Mouse (Mus musculus): ENCODE measurements around the gene Spire2. TPM values are rescaled to one million over a fixed set of nuclear protein-coding genes. Genes with fewer than 3 reads are reported as not detected.

Spire2 gene
- 0.22 and 0.26 TPM in 2 replicates for polyA plus RNA-seq (2012)

DNA sequence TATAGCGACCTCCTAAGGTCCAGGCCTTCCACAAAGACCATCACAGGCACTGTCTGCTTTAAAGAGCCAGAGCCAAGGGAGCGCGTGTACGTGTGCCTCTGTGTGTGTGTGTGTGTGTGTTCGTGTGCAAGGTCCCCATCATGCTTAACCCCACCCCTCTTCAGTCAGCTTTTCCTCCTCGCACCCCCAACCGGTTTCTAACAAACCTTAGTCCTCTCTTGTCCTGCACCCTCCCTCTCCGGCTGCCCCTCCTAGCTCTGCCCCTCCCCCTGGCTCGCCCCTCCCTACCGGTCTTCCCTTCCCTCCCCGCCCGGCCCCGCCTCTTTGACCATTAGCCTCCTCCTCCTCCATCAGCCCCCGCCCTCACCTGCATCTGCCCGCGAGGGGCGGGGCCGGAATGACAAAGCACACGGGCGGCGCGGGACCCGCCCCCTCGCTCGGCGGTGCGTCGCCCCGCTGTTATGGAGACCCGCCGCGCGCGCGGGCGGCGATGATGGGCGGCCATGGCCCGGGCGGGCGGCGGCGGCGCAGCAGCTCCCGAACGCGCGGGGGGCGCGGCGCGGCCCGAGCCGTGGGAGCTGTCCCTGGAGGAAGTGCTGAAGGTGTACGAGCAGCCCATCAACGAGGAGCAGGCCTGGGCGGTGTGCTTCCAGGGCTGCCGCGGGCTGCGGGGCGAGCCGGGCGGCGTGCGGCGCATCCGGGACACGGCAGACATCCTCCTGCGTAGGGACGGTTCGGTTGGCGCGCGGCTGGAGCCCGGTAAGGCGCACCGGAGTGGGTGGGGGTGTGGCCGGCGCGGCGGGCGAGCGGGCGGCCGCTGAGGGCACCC is at the start of gene Spire2:
Spire2 (plus strand) TSS at position 452 of the 829 bp plus-strand sequence.
- TF ChIP-seq GATA1 (IDR thresholded peaks at IDR 0.05; ENCODE audit: low read length), result no peak

- TF ChIP-seq GATA1 (IDR thresholded peaks at IDR 0.05; ENCODE audit: low read length), result no peak
These were observed 48.5 kb upstream of the Spire2 start for GRCm38 (mm10) chr8:123283991-123284390.

- no peak for TF ChIP-seq GATA1 (IDR thresholded peaks at IDR 0.05; ENCODE audit: low read length)
These were observed 48.0 kb upstream of the Spire2 start for GRCm38 (mm10) chr8:123284493-123284892.

DNA sequence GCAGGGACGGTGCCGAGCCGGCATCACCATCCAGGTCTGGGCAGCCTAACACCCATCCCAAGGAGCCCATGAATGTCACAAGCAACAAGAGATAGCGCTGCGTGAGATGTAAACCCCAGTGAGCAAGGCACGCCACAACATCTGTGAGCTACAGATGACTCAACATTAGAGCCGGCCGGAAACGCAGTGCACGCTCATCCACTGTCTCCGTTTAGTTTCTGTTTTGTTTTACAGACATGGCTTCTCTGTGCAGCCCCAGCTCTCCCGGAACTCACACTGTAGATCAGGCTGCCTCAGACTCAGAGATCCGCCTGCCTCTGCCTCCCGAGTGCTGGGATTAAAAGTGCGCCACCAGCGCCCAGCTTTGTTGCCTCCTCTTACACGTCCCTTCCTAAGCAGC is 45.2 kb upstream of the Spire2 start:
- no peak for TF ChIP-seq GATA1 (IDR thresholded peaks at IDR 0.05; ENCODE audit: low read length)

DNA sequence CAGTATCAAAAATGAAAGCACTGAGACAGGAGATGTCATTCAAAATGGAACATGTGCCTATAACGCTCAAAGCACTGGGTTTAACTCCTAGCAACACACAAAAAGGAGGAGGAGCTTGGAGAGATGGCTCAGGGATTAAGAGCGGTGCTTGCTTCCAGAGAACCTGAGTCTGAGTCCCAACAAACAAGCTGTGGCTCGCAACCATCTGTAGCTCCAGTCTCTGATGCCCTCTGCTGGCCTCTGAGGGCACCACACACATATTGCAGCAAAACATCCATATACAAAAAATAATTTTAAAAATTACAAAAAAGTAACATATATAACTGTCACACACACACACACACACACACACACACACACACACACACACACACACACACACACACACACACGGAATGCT is 42.3 kb upstream of the Spire2 start:
- TF ChIP-seq GATA1 (IDR thresholded peaks at IDR 0.05; ENCODE audit: low read length), result no peak

GRCm38 (mm10) chr8:123290679-123291078 is 41.8 kb upstream of the Spire2 start:
- TF ChIP-seq GATA1 (IDR thresholded peaks at IDR 0.05; ENCODE audit: low read length), result no peak

DNA sequence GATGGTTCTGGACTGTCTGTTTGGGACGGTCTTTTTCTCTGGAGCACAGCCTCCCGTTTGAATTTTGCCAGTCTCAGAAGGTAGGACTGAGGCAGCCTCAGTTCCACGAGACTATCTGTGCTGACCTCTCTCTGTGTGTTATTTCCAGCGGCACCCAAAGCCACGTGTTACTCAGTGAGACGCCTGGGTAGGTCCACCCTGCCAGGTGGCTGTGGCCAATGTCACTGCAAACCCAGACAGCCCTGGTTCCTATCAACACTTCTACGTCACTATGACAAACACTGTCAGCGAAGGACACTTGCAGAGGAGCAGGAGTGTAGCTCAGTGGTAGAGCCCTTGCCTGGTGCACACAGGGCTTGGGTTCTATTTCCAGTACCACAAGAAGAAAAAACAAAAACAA is 40.8 kb upstream of the Spire2 start:
- no peak for TF ChIP-seq GATA1 (IDR thresholded peaks at IDR 0.05; ENCODE audit: low read length)

DNA sequence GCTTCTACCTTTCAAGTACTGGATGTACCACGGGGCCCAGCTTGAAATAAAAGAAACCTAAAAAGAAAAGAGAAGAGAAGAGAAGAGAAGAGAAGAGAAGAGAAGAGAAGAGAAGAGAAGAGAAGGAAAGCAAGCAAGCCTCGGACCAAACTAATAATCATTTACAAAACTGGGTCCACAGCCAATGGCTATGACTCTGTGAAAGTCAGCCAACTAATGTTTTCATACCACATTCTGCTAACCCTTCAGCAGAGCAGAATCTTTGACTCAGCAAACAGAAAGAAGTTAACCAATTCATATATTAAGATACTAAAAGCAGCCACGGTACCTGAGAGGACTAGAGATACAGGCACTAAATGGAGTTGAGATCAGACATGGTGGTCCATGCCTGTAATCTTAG is 40.2 kb upstream of the Spire2 start:
- no peak for TF ChIP-seq GATA1 (IDR thresholded peaks at IDR 0.05; ENCODE audit: low read length)

GRCm38 (mm10) chr8:123292785-123293184 is 39.7 kb upstream of the Spire2 start:
- no peak for TF ChIP-seq GATA1 (IDR thresholded peaks at IDR 0.05; ENCODE audit: low read length)

DNA sequence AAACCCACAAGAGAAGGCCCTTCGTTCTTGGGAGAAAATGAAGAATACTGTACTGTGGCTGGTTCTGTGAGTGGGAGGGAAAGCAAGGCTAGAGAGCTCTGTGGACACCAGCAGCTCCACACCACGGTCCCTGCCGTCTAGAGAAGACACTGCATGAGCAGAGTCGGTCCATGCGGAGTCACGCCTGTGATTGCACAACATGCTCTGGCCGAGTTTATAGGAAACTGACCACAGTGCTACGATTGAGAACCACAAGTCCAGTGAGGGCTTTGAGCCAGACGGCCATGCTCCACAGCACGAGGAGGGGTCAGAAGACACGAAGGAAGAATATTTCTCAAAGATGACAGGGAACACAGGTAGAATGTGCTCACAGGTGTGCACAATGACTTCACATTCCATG is 34.2 kb upstream of the Spire2 start:
- no peak for TF ChIP-seq GATA1 (IDR thresholded peaks at IDR 0.05; ENCODE audit: low read length)

GRCm38 (mm10) chr8:123308738-123309137 is 23.8 kb upstream of the Spire2 start:
- no peak for TF ChIP-seq GATA1 (IDR thresholded peaks at IDR 0.05; ENCODE audit: low read length)

- no peak for TF ChIP-seq GATA1 (IDR thresholded peaks at IDR 0.05; ENCODE audit: low read length)
These were observed 14.6 kb upstream of the Spire2 start for GRCm38 (mm10) chr8:123317781-123318466.

DNA sequence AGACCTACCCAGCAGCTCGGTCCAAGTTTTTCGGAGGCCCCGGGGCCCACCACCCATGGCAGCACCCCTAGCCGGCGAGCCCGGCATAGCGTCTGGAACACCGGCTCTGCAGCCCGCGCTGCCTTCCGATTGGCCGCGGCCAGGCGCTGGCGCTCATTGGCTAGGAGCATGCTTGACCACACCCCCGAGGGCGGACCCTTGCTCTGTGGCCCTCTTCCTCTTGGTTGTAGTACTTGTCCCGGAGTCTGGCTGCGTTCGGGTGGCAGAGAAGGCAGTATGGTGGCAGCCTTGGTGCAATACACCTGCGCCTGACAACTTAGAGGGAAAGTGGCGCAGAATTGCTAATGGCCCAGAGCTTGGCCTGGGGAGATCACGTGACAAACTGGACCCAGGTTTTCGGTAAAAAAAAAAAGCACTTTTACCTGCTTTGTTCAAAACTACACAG is 14.0 kb upstream of the Spire2 start, which contains the start of gene Fanca:
Fanca (minus strand) TSS at position 110 of the 445 bp plus-strand sequence.
- no peak for TF ChIP-seq GATA1 (IDR thresholded peaks at IDR 0.05; ENCODE audit: low read length)

- no peak for TF ChIP-seq GATA1 (IDR thresholded peaks at IDR 0.05; ENCODE audit: low read length)
These were observed 12.9 kb upstream of the Spire2 start for GRCm38 (mm10) chr8:123319522-123320164.

- no peak for TF ChIP-seq GATA1 (IDR thresholded peaks at IDR 0.05; ENCODE audit: low read length)
These were observed 4.0 kb upstream of the Spire2 start for GRCm38 (mm10) chr8:123328552-123328951.

- TF ChIP-seq GATA1 (IDR thresholded peaks at IDR 0.05; ENCODE audit: low read length), result no peak
These were observed 3.2 kb upstream of the Spire2 start for GRCm38 (mm10) chr8:123329350-123329749.
